Mouse (Mus musculus) ovary, postnatal 14 days (tissue): ENCODE results near the gene Pilra.
"Not testable (repeated sequence)": the region's sequence is repeated elsewhere in the genome, so short reads cannot be mapped to it uniquely, and the experiment has no call there.

Experiments used
- DNase-seq: peaks from one replicate; pipeline ENCODE4 v3.0.0; 2022; ENCODE audit warnings: low spot score

The Pilra gene

GRCm38 (mm10) chr5:137835966-137836520, at the start of gene Pilra:
Pilra (minus strand) TSS chr5:137836281.
- DNase-seq, result not testable (repeated sequence)

GRCm38 (mm10) chr5:137883345-137883744, 47.3 kb upstream of the Pilra start:
- DNase-seq, result no peak

- DNase-seq, result no peak
Observed at GRCm38 (mm10) chr5:137882922-137883321, 46.8 kb upstream of the Pilra start.

- DNase-seq, result peak; percentile 12
Observed at GRCm38 (mm10) chr5:137877860-137878259, 41.8 kb upstream of the Pilra start.

- no peak for DNase-seq
Observed at GRCm38 (mm10) chr5:137875054-137875453, 39.0 kb upstream of the Pilra start.

GRCm38 (mm10) chr5:137872381-137872702, 36.3 kb upstream of the Pilra start:
- not testable (repeated sequence) for DNase-seq

- DNase-seq, result not testable (repeated sequence)
Observed at GRCm38 (mm10) chr5:137871644-137872380, 35.7 kb upstream of the Pilra start, which contains the start of gene Pilrb2. Pilrb2 (minus strand) TSS chr5:137871815.

GRCm38 (mm10) chr5:137868600-137868999, 32.5 kb upstream of the Pilra start:
- DNase-seq, result not testable (repeated sequence)

- not testable (repeated sequence) for DNase-seq
Observed at GRCm38 (mm10) chr5:137864008-137864407, 27.9 kb upstream of the Pilra start.

GRCm38 (mm10) chr5:137857960-137858710, 22.1 kb upstream of the Pilra start, which contains the start of gene Pilrb1:
Pilrb1 (minus strand) TSS chr5:137858106.
- DNase-seq, result not testable (repeated sequence)

GRCm38 (mm10) chr5:137856870-137857269, 20.8 kb upstream of the Pilra start:
- DNase-seq, result not testable (repeated sequence)

- DNase-seq, result not testable (repeated sequence)
Observed at GRCm38 (mm10) chr5:137854907-137855306, 18.8 kb upstream of the Pilra start.

GRCm38 (mm10) chr5:137850313-137850712, 14.2 kb upstream of the Pilra start:
- DNase-seq, result not testable (repeated sequence)

- not testable (repeated sequence) for DNase-seq
Observed at GRCm38 (mm10) chr5:137837110-137837509, 1.0 kb upstream of the Pilra start.

GRCm38 (mm10) chr5:137836611-137837010, 530 bp upstream of the Pilra start:
- DNase-seq, result no peak

- DNase-seq, result no peak
Observed at GRCm38 (mm10) chr5:137833500-137833899, 2.6 kb downstream of the Pilra start.

- no peak for DNase-seq
Observed at GRCm38 (mm10) chr5:137831506-137831905, 4.6 kb downstream of the Pilra start.

GRCm38 (mm10) chr5:137831106-137831505, 5.0 kb downstream of the Pilra start:
- DNase-seq, result no peak

- DNase-seq, result no peak
Observed at GRCm38 (mm10) chr5:137830238-137830637, 5.8 kb downstream of the Pilra start.

- DNase-seq, result no peak
Observed at GRCm38 (mm10) chr5:137828694-137829093, 7.4 kb downstream of the Pilra start.

- DNase-seq, result no peak
Observed at GRCm38 (mm10) chr5:137826421-137826820, 9.7 kb downstream of the Pilra start.

GRCm38 (mm10) chr5:137825971-137826370, 10.1 kb downstream of the Pilra start:
- no peak for DNase-seq

- DNase-seq, result no peak
Observed at GRCm38 (mm10) chr5:137825030-137825429, 11.1 kb downstream of the Pilra start.
